Mouse (Mus musculus) frontal cortex, postnatal 25 days (tissue): ENCODE results near the gene Peg12.

Experiments used
- DNase-seq, 2 experiments: peaks; one replicate each; pipeline ENCODE4 v3.0.0; 2022; ENCODE audit warnings: low spot score in 2 of 2

Peg12 gene

DNA sequence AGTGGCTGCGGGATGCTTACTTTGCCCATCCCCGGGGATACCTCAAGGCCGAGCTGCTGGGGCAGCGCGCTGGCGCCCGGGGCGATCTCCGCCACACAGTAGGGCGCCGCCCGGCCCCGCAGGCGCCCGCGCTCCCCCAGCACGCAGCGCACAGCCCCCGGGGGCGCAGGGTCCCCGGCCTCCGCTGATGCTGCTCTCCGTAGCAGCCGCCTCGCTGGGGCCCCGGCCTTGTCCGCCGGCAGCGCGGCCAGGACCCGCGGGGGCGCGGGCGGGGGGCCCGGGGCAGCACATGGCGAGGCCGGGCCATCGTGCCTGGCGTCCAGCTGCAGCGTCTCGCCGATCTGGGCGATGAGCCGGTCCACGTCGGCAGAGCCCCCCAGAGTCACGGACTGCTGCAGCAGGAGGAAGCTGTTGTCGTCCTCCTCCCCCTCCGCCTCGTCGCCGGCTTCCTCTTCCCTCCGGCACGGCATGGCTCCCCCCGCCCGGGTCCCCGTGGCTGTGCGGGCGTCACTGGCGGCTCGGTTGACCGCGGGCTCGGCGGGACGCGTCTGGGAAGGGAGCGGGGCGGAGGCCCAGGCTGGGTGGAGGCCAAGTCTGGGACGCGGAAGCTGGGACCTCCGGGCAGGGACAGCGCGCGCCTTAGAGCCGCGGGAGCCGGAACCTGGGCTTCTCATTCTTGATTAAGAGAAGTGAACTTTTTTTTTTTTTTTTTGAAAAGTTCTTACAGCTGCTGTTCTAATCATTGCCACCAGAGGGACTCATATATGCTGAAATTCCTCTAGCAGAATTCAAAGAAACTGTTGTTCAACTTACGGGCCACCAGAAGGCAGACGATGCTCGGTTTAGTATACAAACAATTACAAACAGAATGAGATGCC is at the start of gene Peg12:
Gene Peg12 (minus strand): TSS at position 633 of the 878 bp plus-strand sequence.
- peak; percentile 3 to 7 for DNase-seq

DNA sequence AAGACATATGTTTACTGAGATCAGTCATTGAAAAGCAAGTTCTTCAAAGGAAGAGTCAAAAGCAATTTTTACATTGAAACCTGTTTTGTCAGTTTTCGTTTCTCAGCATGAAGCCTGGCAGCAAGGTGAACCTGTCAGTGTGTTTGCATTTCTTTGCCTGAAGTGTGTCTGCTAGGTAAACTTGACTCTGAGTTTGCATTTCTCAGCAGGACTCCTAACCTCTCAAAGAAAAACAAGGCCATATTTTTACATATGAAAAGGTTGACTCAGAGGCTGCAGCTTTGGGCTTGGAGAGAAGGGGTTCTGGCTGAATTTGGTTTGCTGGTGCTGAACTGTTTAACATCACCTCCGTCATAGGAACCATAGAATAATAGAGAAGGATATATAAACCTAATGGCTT is 21.8 kb upstream of the Peg12 start:
- DNase-seq = no peak

GRCm38 (mm10) chr7:62463007-62463877 is 1.1 kb downstream of the Peg12 start:
- peak; percentile 2 to 7 for DNase-seq

- no peak for DNase-seq
Observed at GRCm38 (mm10) chr7:62462229-62463006, 1.9 kb downstream of the Peg12 start.

- DNase-seq = no peak
Observed at GRCm38 (mm10) chr7:62452353-62452752, 12.0 kb downstream of the Peg12 start.

DNA sequence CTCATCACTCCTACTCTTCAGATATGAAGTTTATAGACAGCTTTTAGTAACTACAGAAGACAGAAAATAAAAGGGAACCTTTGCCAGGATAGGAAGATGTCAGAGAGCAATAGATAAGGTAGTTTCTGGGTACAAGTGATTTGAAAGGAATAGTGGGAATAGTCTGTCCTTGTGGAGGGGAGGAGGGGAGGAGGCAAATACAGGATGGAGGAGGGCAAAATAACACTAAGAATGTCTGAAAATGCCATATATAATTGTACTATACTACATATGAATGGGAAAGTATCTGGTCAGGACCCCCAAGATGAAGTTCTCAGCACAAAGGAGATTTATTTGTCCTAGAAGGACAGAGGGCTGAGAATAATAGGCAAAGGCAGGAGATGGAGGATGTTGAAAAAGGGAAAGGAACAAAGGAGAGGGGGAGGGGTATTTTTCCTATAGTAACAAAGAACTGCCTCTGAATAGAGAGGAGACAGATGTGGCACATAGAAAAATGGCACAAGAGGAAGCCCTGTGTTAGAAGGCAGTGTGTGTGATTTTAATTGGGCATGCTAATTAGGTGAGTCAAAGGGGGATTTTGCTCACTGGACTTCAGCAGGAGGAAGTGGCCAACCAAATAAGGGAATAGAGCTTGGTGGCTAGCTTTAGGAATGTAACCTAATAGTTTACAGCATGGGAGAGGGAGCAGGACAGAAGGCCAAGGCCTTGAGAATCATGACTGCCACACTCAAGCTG is 18.7 kb downstream of the Peg12 start:
- no peak for DNase-seq

DNA sequence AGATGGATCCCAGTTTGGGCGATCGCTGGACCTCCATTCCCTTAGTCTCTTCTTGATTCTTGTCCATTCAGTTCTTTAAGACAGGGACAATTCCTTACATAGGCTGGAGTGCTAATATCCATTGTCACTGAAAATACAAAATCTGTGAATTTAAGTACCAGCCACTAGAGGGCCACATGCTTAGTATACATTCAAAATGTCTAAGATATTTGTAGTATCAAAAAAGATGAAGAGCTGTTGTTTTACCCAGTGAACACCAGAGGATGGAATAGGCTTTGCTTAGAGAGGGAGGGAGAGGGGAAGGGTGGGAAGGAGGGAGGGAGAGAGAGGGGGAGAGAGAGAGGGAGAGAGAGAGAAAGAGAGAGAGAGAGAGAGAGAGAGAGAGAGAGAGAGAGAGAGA is 27.9 kb downstream of the Peg12 start:
- no peak for DNase-seq

- DNase-seq = no peak
Observed at GRCm38 (mm10) chr7:62433243-62433642, 31.1 kb downstream of the Peg12 start.

GRCm38 (mm10) chr7:62428337-62428736 is 36.0 kb downstream of the Peg12 start:
- DNase-seq = no peak

DNA sequence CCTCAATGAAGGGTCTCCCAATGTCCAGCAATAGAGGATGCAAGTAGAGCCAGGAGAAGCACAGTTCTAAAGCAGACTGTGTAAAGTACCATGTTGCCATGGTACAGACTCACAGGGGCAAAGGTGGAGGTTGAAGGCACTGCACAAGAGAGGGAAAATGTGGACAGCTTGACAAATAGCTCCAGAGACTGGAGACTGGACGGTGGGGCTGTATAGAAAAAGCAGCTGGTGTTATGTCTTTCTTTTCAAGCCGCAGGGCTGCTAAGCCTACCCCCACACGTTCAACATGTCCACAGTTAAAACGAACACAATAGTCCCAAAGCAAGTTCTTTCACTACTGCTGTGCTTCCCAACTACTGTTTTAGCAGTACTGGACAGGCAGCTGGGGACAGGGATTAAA is 41.1 kb downstream of the Peg12 start:
- DNase-seq = no peak

GRCm38 (mm10) chr7:62420566-62420965 is 43.7 kb downstream of the Peg12 start:
- DNase-seq = no peak

GRCm38 (mm10) chr7:62419493-62420360 is 44.6 kb downstream of the Peg12 start, which contains the start of gene Mkrn3:
Mkrn3 (minus strand) TSS chr7:62420139.
- peak; percentile 32 to 55 for DNase-seq

DNA sequence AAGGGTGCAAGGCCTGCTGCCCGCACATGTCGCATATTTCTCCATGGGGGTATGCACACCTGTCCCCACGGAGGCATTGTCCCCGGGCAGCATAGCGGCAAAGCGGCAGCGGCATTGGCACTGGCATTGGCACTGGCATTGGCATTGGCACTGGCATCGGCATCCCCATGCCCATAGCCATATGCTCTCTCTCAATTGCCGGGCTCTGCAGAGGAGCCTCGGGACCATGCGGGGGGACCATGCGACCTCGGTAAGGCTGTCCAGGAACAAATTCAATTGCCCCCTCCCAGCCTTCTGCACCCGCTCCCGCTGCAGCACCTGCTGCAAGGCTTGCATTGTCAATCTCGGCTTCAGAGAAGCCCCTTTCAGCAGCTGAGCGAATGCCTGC is 45.2 kb downstream of the Peg12 start:
- no peak for DNase-seq

DNA sequence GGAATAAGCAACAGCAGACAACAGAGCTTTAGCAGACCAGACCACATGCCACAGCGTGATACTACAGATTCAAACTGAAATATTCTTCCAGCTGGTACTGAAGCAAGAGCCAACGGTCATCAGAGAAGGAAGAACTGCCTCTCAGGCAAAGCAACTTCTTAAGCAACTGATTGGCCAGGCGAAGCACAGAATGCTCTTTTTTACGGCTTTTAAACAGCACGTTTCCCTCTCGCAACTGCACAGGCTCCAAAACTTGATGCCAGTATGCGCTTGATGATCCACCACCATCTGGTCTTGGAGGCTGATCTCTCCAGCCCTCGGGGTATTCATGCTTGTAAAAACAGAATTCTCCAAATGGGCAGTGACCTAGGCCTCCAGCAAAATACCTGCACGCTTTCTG is 46.0 kb downstream of the Peg12 start:
- DNase-seq = no peak

DNA sequence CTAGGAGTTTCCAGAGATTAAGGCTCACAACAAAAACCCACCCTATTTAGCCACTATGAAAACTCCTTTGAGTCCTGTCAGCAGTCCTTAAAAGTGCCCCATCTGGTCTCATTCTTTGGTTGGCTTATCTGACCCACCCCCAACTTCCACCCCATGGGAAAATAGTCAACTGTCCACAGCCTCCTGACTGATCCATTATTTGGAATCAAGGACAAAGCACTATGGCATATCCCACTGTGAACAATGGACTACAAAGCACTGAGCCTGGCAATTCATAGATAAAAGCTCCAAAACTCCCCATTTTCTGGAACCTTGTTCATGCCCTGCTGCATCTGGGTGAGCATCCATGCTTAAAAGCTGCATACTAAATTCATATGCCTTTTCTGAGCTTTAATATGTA is 48.1 kb downstream of the Peg12 start:
- DNase-seq = no peak

GRCm38 (mm10) chr7:62415222-62415621 is 49.1 kb downstream of the Peg12 start:
- DNase-seq = no peak
